Mouse (Mus musculus) testis, adult 2 months (tissue): ENCODE measurements around the gene 1700024G13Rik. TPM values are rescaled to one million over a fixed set of nuclear protein-coding genes. Genes with fewer than 3 reads are reported as not detected.

Experiments used
- H3K27ac ChIP-seq: fragments of 200-500 bp; 2 replicates; pipeline ENCODE4 v1.5.1; 2012; ENCODE audit warnings: low read depth, low read length; ENCODE audit not compliant: control insufficient read depth, insufficient read depth
- H3K27me3 ChIP-seq: fragments of 200-500 bp; 2 replicates; pipeline ENCODE4 v1.6.1; 2012; ENCODE audit warnings: mild to moderate bottlenecking, low read length, moderate library complexity; ENCODE audit not compliant: control insufficient read depth, insufficient read depth
- H3K36me3 ChIP-seq: fragments of 200-500 bp; 2 replicates; pipeline ENCODE4 v1.6.1; 2012; ENCODE audit warnings: mild to moderate bottlenecking, low read length; ENCODE audit not compliant: control insufficient read depth, insufficient read depth
- H3K4me1 ChIP-seq: fragments of 200-500 bp; 2 replicates; pipeline ENCODE4 v1.6.1; 2012; ENCODE audit warnings: low read length; ENCODE audit not compliant: control insufficient read depth, insufficient read depth
- H3K4me3 ChIP-seq: fragments of 200-500 bp; 2 replicates; pipeline ENCODE4 v1.5.1; 2012; ENCODE audit warnings: low read depth, mild to moderate bottlenecking, low read length, moderate library complexity, mixed read lengths; ENCODE audit not compliant: control insufficient read depth
- CTCF ChIP-seq: fragments of 200-500 bp; IDR thresholded peaks from 2 replicates; pipeline ENCODE4 v1.5.1; 2012; ENCODE audit warnings: low read depth, mild to moderate bottlenecking, inconsistent platforms, low read length, moderate library complexity; ENCODE audit not compliant: control insufficient read depth, insufficient read depth, insufficient replicate concordance
- POLR2A ChIP-seq: fragments of 200-500 bp; IDR thresholded peaks from 2 replicates; pipeline ENCODE4 v1.6.1; 2012; ENCODE audit warnings: low read depth, mild to moderate bottlenecking, inconsistent platforms, low read length, moderate library complexity; ENCODE audit not compliant: control insufficient read depth
- polyA plus RNA-seq: library from polyadenylated mRNA; depleted of rRNA; stranded (reverse); fragments of >200 nt; gene quantifications from 2 replicates; pipeline ENCODE4 v1.2.3, GENCODE M21; 2012; rRNA removed

The 1700024G13Rik gene
- polyA plus RNA-seq, 1 experiment = 134 TPM

DNA sequence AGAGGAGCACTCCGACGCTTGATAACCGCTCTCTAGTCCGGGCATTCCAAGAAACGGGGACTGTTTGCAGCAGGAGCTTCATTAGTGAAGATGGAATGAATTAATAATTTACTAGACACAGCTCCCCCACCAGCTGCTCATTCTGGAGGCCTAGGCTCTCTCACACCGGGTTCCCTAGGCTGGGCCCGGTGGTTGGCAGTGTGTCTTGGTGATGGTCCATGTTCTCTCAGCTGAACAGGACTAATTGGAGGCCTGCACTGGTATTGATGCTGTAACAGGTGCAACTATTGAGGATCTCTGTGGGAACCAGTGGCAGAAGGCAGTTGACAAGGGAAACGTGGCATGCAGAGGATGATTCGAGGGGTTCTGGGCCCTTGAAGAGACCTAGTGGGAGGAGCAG is 60.8 kb downstream of the 1700024G13Rik start:
- no peaks in the 10 kb centered on the region for H3K36me3 ChIP-seq
- H3K27ac ChIP-seq = no peak overlapping the region
- peaks cover 5% of the 10 kb centered on the region for H3K4me1 ChIP-seq
- no peaks in the 10 kb centered on the region for H3K27me3 ChIP-seq
- TF ChIP-seq POLR2A = no peak
- no peak for TF ChIP-seq CTCF
- no peak overlapping the region for H3K4me3 ChIP-seq

Other genes starting within 250 kb of the 1700024G13Rik start
- not detected in 2 replicates for gene Msmb, start 246.4 kb downstream of the 1700024G13Rik start, polyA plus RNA-seq
- 89.1 and 103 TPM in 2 replicates for gene Ncoa4, start 228.5 kb downstream of the 1700024G13Rik start, polyA plus RNA-seq
- 146 and 154 TPM in 2 replicates for gene Timm23, start 186.5 kb downstream of the 1700024G13Rik start, polyA plus RNA-seq
- gene Parg, start 186.4 kb downstream of the 1700024G13Rik start, polyA plus RNA-seq = 6.5 and 7.6 TPM in 2 replicates
- gene Ogdhl, start 66.4 kb downstream of the 1700024G13Rik start, polyA plus RNA-seq = 11.6 and 14.2 TPM in 2 replicates
- gene Slc18a3, start 76.5 kb upstream of the 1700024G13Rik start, polyA plus RNA-seq = 3.0 and 3.1 TPM in 2 replicates
- gene Chat, start 77.6 kb upstream of the 1700024G13Rik start, polyA plus RNA-seq = 0.05 and 0.10 TPM in 2 replicates
- gene Ercc6, start 125.1 kb upstream of the 1700024G13Rik start, polyA plus RNA-seq = 5.5 and 8.0 TPM in 2 replicates
- not detected in 2 replicates for gene Prrxl1, start 211.0 kb upstream of the 1700024G13Rik start, polyA plus RNA-seq